Mouse (Mus musculus) liver, embryonic 16.5 days (tissue): ENCODE data around the gene D17Wsu92e. TPM values are rescaled to one million over a fixed set of nuclear protein-coding genes. Genes with fewer than 3 reads are reported as not detected.

Experiments used
- ATAC-seq: fragments of 200-750 bp; cut with Nextera tagmentation; 2 replicates; pipeline ENCODE4 v1.8.0; 2017; ENCODE audit warnings: low read depth, mild to moderate bottlenecking, moderate number of reproducible peaks, moderate library complexity
- H3K27ac ChIP-seq: fragments of 300-500 bp; sonication (generic); 2 replicates; pipeline ENCODE4 v1.5.1; 2014; ENCODE audit warnings: mild to moderate bottlenecking, low read length
- H3K27me3 ChIP-seq: fragments of 300-500 bp; sonication (generic); 2 replicates; pipeline ENCODE4 v1.6.1; 2014; ENCODE audit warnings: low read depth, low read length, mixed read lengths; ENCODE audit not compliant: control insufficient read depth, insufficient read depth
- H3K36me3 ChIP-seq: fragments of 300-500 bp; sonication (generic); 2 replicates; pipeline ENCODE4 v1.6.1; 2014; ENCODE audit warnings: mild to moderate bottlenecking; ENCODE audit not compliant: control insufficient read depth, insufficient read depth
- H3K4me1 ChIP-seq: fragments of 300-500 bp; sonication (generic); 2 replicates; pipeline ENCODE4 v1.6.1; 2014; ENCODE audit warnings: low read depth, low read length, mixed read lengths; ENCODE audit not compliant: control insufficient read depth
- H3K4me2 ChIP-seq: fragments of 300-500 bp; sonication (generic); 2 replicates; pipeline ENCODE4 v1.6.1; 2014; ENCODE audit warnings: low read depth, low read length, mixed read lengths
- H3K4me3 ChIP-seq: fragments of 300-500 bp; sonication (generic); 2 replicates; pipeline ENCODE4 v1.5.1; 2014; ENCODE audit warnings: low read depth, mild to moderate bottlenecking, low read length
- H3K9ac ChIP-seq: fragments of 300-500 bp; sonication (generic); 2 replicates; pipeline ENCODE4 v1.6.1; 2014; ENCODE audit warnings: low read depth, low read length
- H3K9me3 ChIP-seq: fragments of 300-500 bp; sonication (generic); replicated peaks from 2 replicates; pipeline ENCODE4 v1.6.1; 2016; ENCODE audit warnings: low read length; ENCODE audit not compliant: control insufficient read depth
- WGBS: fragments of 180-500 bp; shearing (Covaris S2); extraction: QIAGEN DNeasy Blood & Tissue Kit; methylation state at CpG from one replicate; pipeline ENCODE4 v1.1.7; 2014; ENCODE audit not compliant: insufficient replicate concordance; 5-methylcytosine and 5-hydroxymethylcytosine counted together
- polyA plus RNA-seq: library from polyadenylated mRNA; unstranded; fragments of >200 nt; fragmentation: Nextera tagmentation; extraction: Ambion mirVana; gene quantifications from 2 replicates; pipeline ENCODE4 v1.2.1, GENCODE M21; 2015

D17Wsu92e gene
- 14.3 and 16.8 TPM in 2 replicates for polyA plus RNA-seq

GRCm38 (mm10) chr17:27820568-27821406 lies at the start of gene D17Wsu92e:
TSS of gene D17Wsu92e (minus strand) at chr17:27820648.
- Histone ChIP-seq H3K9me3 (no peaks in the 10 kb centered on the region), H3K9ac (peak within 1 kb of the TSS; percentile 96), H3K36me3 (no peaks in the 10 kb centered on the region; the same call in 1 of the 2 replicates), H3K4me3 (peak within 1 kb of the TSS; percentile 97), H3K27ac (peak within 1 kb of the TSS; percentile 98), H3K4me2 (peak within 1 kb of the TSS; percentile 82), H3K27me3 (no peaks in the 10 kb centered on the region), H3K4me1 (peaks cover 50% of the 10 kb centered on the region)
- under 1% methylated on average over 48 of the region's 56 CpGs for WGBS
- peak; percentile 92 for ATAC-seq

DNA sequence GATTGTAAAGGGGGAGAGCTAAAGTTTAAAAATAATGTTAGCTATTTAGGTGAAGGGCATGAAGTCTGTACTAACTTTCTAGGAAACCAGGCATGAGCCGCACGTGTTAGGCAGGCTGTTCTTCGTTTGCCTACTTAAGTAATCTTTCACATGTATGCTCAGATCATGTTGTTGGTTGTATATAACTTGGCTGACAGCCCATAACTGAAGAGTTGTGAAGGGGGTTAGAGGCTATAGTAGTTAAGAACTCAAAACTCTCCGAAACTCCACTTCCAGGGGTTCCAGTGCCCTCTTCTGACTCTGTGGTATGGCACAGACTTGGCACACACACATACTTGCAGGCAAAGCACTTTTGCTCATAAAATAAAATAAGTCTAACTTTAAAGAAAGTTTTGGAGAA lies 46.3 kb upstream of the D17Wsu92e start:
- Histone ChIP-seq H3K27me3 (no peaks in the 10 kb centered on the region), H3K9ac (no peak overlapping the region), H3K4me1 (no peaks in the 10 kb centered on the region; the same call in 1 of the 2 replicates), H3K9me3 (no peaks in the 10 kb centered on the region), H3K27ac (no peak overlapping the region), H3K4me3 (no peak overlapping the region), H3K4me2 (no peak overlapping the region), H3K36me3 (no peaks in the 10 kb centered on the region)
- ATAC-seq: no peak
- 75% methylated on average over 4 of the region's 4 CpGs for WGBS

- Histone ChIP-seq H3K9ac (no peak overlapping the region), H3K4me2 (no peak overlapping the region), H3K9me3 (no peaks in the 10 kb centered on the region), H3K4me1 (no peaks in the 10 kb centered on the region; the same call in 1 of the 2 replicates), H3K36me3 (no peaks in the 10 kb centered on the region), H3K27me3 (no peaks in the 10 kb centered on the region), H3K4me3 (no peak overlapping the region), H3K27ac (no peak overlapping the region)
- 62% methylated on average over 2 of the region's 2 CpGs for WGBS
- no peak for ATAC-seq
Observed at GRCm38 (mm10) chr17:27865461-27865860, 45.0 kb upstream of the D17Wsu92e start.

- Histone ChIP-seq H3K27me3 (no peaks in the 10 kb centered on the region), H3K36me3 (peaks cover 3% of the 10 kb centered on the region; the same call in 1 of the 2 replicates), H3K4me3 (no peak overlapping the region; the same call in 1 of the 2 replicates), H3K4me1 (peaks cover 34% of the 10 kb centered on the region), H3K27ac (peak overlapping the region; percentile 38; the same call in 1 of the 2 replicates), H3K4me2 (peak overlapping the region; percentile 97), H3K9me3 (no peaks in the 10 kb centered on the region), H3K9ac (peak overlapping the region; percentile 1; the same call in 1 of the 2 replicates)
- peak; percentile 59 for ATAC-seq
- WGBS: 10% methylated on average over 2 of the region's 2 CpGs
Observed at GRCm38 (mm10) chr17:27859131-27859530, 38.7 kb upstream of the D17Wsu92e start.

DNA sequence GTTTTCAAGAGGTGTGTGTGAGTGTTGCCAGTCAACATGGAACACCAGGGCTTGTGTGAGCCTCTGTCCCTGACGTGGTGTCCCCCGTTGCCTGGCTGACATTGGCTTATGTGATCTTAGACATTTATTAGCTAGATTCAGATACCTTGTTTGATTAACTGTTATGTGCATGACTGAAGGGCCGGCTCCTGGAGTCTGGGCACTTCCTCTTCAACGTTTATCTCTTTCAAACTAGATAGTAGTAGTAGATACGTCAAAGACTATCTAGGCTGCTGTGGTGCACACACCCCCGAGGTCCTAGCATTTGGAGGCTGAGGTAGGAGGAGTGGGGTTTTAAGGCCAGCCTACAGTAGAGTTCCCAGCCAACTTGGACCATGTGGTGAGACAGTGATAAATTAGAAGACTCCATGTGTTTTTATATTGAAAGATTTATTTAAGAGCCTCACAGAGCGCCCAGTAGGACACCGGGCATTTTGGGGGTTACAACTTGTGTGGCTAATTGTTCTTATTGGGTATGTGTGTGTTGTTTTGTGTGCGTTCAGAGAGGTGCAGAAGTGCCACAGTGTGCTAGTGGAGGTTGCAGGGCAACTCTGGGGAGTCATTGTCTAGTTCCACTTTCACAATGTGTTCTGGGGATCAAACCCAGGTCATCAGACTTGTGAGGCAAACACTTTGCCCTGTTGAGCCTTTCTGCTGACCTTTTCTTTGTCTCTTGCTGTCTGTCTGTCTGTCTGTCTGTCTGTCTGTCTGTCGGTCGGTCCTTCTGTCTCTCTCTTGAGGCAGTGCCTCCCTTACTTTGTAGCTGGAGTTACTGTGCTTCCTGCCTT lies 37.4 kb upstream of the D17Wsu92e start:
- Histone ChIP-seq H3K27me3 (no peaks in the 10 kb centered on the region), H3K9ac (peak overlapping the region; percentile 90), H3K9me3 (no peaks in the 10 kb centered on the region), H3K36me3 (peaks cover 8% of the 10 kb centered on the region; the same call in 1 of the 2 replicates), H3K27ac (peak overlapping the region; percentile 90), H3K4me1 (peaks cover 34% of the 10 kb centered on the region), H3K4me2 (peak overlapping the region; percentile 97), H3K4me3 (peak overlapping the region; percentile 92)
- WGBS: 15% methylated on average over 11 of the region's 11 CpGs
- peak; percentile 20; the same call in 1 of the 2 replicates for ATAC-seq

GRCm38 (mm10) chr17:27856798-27857648 lies 36.6 kb upstream of the D17Wsu92e start:
- peaks cover 16% of the 10 kb centered on the region for H3K36me3 ChIP-seq
- peaks cover 34% of the 10 kb centered on the region for H3K4me1 ChIP-seq

GRCm38 (mm10) chr17:27856265-27856797 lies 35.9 kb upstream of the D17Wsu92e start, which contains the start of gene Uhrf1bp1:
TSS of gene Uhrf1bp1 (plus strand) at chr17:27856441.
- under 1% methylated on average over 54 of the region's 54 CpGs for WGBS
- H3K27me3 ChIP-seq: no peaks in the 10 kb centered on the region
- peaks cover 34% of the 10 kb centered on the region for H3K4me1 ChIP-seq
- peak within 1 kb of the TSS; percentile 90 for H3K9ac ChIP-seq
- peak within 1 kb of the TSS; percentile 90 for H3K27ac ChIP-seq
- no peaks in the 10 kb centered on the region for H3K9me3 ChIP-seq
- peak within 1 kb of the TSS; percentile 97 for H3K4me2 ChIP-seq
- H3K36me3 ChIP-seq: peaks cover 16% of the 10 kb centered on the region
- H3K4me3 ChIP-seq: peak within 1 kb of the TSS; percentile 92
- ATAC-seq: peak; percentile 82

More at GRCm38 (mm10) chr17:27856798-27857648, 36.6 kb upstream of the D17Wsu92e start:
- peak overlapping the region; percentile 97 for H3K4me2 ChIP-seq
- no peaks in the 10 kb centered on the region for H3K27me3 ChIP-seq
- no peaks in the 10 kb centered on the region for H3K9me3 ChIP-seq
- peak overlapping the region; percentile 90 for H3K9ac ChIP-seq
- peak overlapping the region; percentile 90 for H3K27ac ChIP-seq
- under 1% methylated on average over 52 of the region's 52 CpGs for WGBS
- peak; percentile 59 for ATAC-seq
- H3K4me3 ChIP-seq: peak overlapping the region; percentile 92

GRCm38 (mm10) chr17:27851076-27851475 lies 30.6 kb upstream of the D17Wsu92e start:
- ATAC-seq: no peak
- H3K4me2 ChIP-seq: no peak overlapping the region

More at GRCm38 (mm10) chr17:27851076-27851475, 30.6 kb upstream of the D17Wsu92e start:
- H3K9ac ChIP-seq: no peak overlapping the region
- peaks cover 4% of the 10 kb centered on the region for H3K4me1 ChIP-seq
- H3K27me3 ChIP-seq: no peaks in the 10 kb centered on the region
- no peaks in the 10 kb centered on the region for H3K9me3 ChIP-seq
- 38% methylated on average over 3 of the region's 3 CpGs for WGBS
- no peak overlapping the region for H3K27ac ChIP-seq
- H3K4me3 ChIP-seq: no peak overlapping the region
- peaks cover 40% of the 10 kb centered on the region for H3K36me3 ChIP-seq
